Mouse (Mus musculus) lung, embryonic 14.5 days (tissue): ENCODE data around the gene Tmem120b. TPM values are rescaled to one million over a fixed set of nuclear protein-coding genes. Genes with fewer than 3 reads are reported as not detected.

Experiments
- ATAC-seq: fragments of 200-750 bp; cut with Nextera tagmentation; 2 replicates; pipeline ENCODE4 v1.8.0; 2017; ENCODE audit warnings: mild to moderate bottlenecking, moderate TSS enrichment, moderate library complexity; ENCODE audit not compliant: insufficient read depth
- DNase-seq: peaks from one replicate; pipeline ENCODE4 v3.0.0-alpha.2; 2015
- H3K27ac ChIP-seq: fragments of 300-500 bp; sonication (generic); 2 replicates; pipeline ENCODE4 v1.5.1; 2014; ENCODE audit warnings: low read depth, mild to moderate bottlenecking, moderate library complexity
- H3K27me3 ChIP-seq: fragments of 300-500 bp; sonication (generic); 2 replicates; pipeline ENCODE4 v1.6.1; 2014; ENCODE audit warnings: low read length, control low read depth; ENCODE audit not compliant: insufficient read depth
- H3K36me3 ChIP-seq: fragments of 300-500 bp; sonication (generic); 2 replicates; pipeline ENCODE4 v1.6.1; 2014; ENCODE audit warnings: control low read depth; ENCODE audit not compliant: insufficient read depth
- H3K4me1 ChIP-seq: fragments of 300-500 bp; sonication (generic); 2 replicates; pipeline ENCODE4 v1.6.1; 2014; ENCODE audit warnings: antibody characterized with exemption, control low read depth; ENCODE audit not compliant: insufficient read depth
- H3K4me2 ChIP-seq: fragments of 300-500 bp; sonication (generic); 2 replicates; pipeline ENCODE4 v1.6.1; 2014; ENCODE audit warnings: mild to moderate bottlenecking
- H3K4me3 ChIP-seq: fragments of 300-500 bp; sonication (generic); 2 replicates; pipeline ENCODE4 v1.5.1; 2014; ENCODE audit warnings: low read depth, low read length
- H3K9ac ChIP-seq: fragments of 300-500 bp; sonication (generic); 2 replicates; pipeline ENCODE4 v1.6.1; 2014
- H3K9me3 ChIP-seq: fragments of 300-500 bp; sonication (generic); 2 replicates; pipeline ENCODE4 v1.6.1; 2016; ENCODE audit warnings: low read depth, low read length, control low read depth
- CTCF ChIP-seq: IDR thresholded peaks from 2 replicates; pipeline ENCODE4 v1.5.1; 2016; ENCODE audit warnings: antibody characterized with exemption, low read depth
- WGBS: fragments of 180-500 bp; shearing (Covaris S2); extraction: QIAGEN DNeasy Blood & Tissue Kit; methylation state at CpG from one replicate; pipeline ENCODE4 v1.1.7; 2014; 5-methylcytosine and 5-hydroxymethylcytosine counted together
- polyA plus RNA-seq: library from polyadenylated mRNA; unstranded; fragments of >200 nt; fragmentation: Nextera tagmentation; extraction: Ambion mirVana; gene quantifications from 2 replicates; pipeline ENCODE4 v1.2.1, GENCODE M21; 2014

The Tmem120b gene
- 8.2 and 10.0 TPM in 2 replicates for polyA plus RNA-seq

- Histone ChIP-seq H3K4me3 (no peak within 1 kb of the TSS), H3K9me3 (no peaks in the 10 kb centered on the region), H3K4me2 (no peak within 1 kb of the TSS), H3K27me3 (no peaks in the 10 kb centered on the region), H3K9ac (no peak within 1 kb of the TSS), H3K36me3 (no peaks in the 10 kb centered on the region), H3K4me1 (no peaks in the 10 kb centered on the region), H3K27ac (no peak within 1 kb of the TSS)
- no peak for DNase-seq
- no peak for TF ChIP-seq CTCF
- 85% methylated on average over 12 of the region's 12 CpGs for WGBS
- ATAC-seq, result no peak
Measured at GRCm38 (mm10) chr5:123068115-123068514, at the start of gene Tmem120b. TSS of gene Tmem120b (plus strand) at chr5:123068415.

- TF ChIP-seq CTCF, result no peak
- no peak overlapping the region; the same call in 1 of the 2 replicates for H3K27ac ChIP-seq
- DNase-seq (peak; percentile 40), ATAC-seq (no peak)
- peak overlapping the region; percentile 9; the same call in 1 of the 2 replicates for H3K9ac ChIP-seq
- peaks cover 14% of the 10 kb centered on the region for H3K4me1 ChIP-seq
- H3K36me3 ChIP-seq, result no peaks in the 10 kb centered on the region
- no peak overlapping the region for H3K4me3 ChIP-seq
- 40% methylated on average over 10 of the region's 10 CpGs for WGBS
- no peaks in the 10 kb centered on the region for H3K9me3 ChIP-seq
- no peaks in the 10 kb centered on the region for H3K27me3 ChIP-seq
- H3K4me2 ChIP-seq, result no peak overlapping the region
Measured at GRCm38 (mm10) chr5:123019336-123020016, 48.7 kb upstream of the Tmem120b start.

- Histone ChIP-seq H3K9me3 (no peaks in the 10 kb centered on the region), H3K4me2 (no peak overlapping the region), H3K27me3 (no peaks in the 10 kb centered on the region), H3K36me3 (no peaks in the 10 kb centered on the region), H3K9ac (no peak overlapping the region), H3K27ac (no peak overlapping the region), H3K4me3 (no peak overlapping the region), H3K4me1 (peaks cover 12% of the 10 kb centered on the region; the same call in 1 of the 2 replicates)
- no peak for DNase-seq
- no peak for TF ChIP-seq CTCF
- WGBS, result 87% methylated on average over 5 of the region's 5 CpGs
- ATAC-seq, result no peak
Measured at GRCm38 (mm10) chr5:123020426-123020825, 47.8 kb upstream of the Tmem120b start.

- no peak for TF ChIP-seq CTCF
- H3K4me3 ChIP-seq, result no peak overlapping the region
- no peak for ATAC-seq
Measured at GRCm38 (mm10) chr5:123021438-123021837, 46.8 kb upstream of the Tmem120b start.

GRCm38 (mm10) chr5:123023049-123023448, 45.2 kb upstream of the Tmem120b start:
- no peak overlapping the region for H3K4me2 ChIP-seq
- H3K4me3 ChIP-seq, result no peak overlapping the region
- H3K36me3 ChIP-seq, result no peaks in the 10 kb centered on the region
- WGBS, result 72% methylated on average over 6 of the region's 6 CpGs
- no peak overlapping the region for H3K27ac ChIP-seq
- H3K4me1 ChIP-seq, result no peaks in the 10 kb centered on the region
- H3K27me3 ChIP-seq, result no peaks in the 10 kb centered on the region
- no peak for TF ChIP-seq CTCF
- ATAC-seq (no peak), DNase-seq (no peak)
- no peaks in the 10 kb centered on the region for H3K9me3 ChIP-seq
- no peak overlapping the region for H3K9ac ChIP-seq

More at GRCm38 (mm10) chr5:123021438-123021837, 46.8 kb upstream of the Tmem120b start:
- WGBS, result 85% methylated on average over 7 of the region's 7 CpGs
- Histone ChIP-seq H3K36me3 (no peaks in the 10 kb centered on the region), H3K27ac (no peak overlapping the region), H3K9ac (no peak overlapping the region), H3K4me1 (peaks cover 7% of the 10 kb centered on the region; the same call in 1 of the 2 replicates), H3K27me3 (no peaks in the 10 kb centered on the region), H3K4me2 (no peak overlapping the region), H3K9me3 (no peaks in the 10 kb centered on the region)
- no peak for DNase-seq

GRCm38 (mm10) chr5:123024312-123024711, 43.9 kb upstream of the Tmem120b start:
- 77% methylated on average over 6 of the region's 6 CpGs for WGBS

GRCm38 (mm10) chr5:123024965-123025573, 43.1 kb upstream of the Tmem120b start:
- TF ChIP-seq CTCF, result no peak
- Histone ChIP-seq H3K27ac (no peak overlapping the region), H3K4me3 (no peak overlapping the region), H3K4me2 (no peak overlapping the region), H3K9ac (no peak overlapping the region), H3K9me3 (no peaks in the 10 kb centered on the region), H3K27me3 (no peaks in the 10 kb centered on the region), H3K36me3 (peaks cover 9% of the 10 kb centered on the region; the same call in 1 of the 2 replicates), H3K4me1 (no peaks in the 10 kb centered on the region)
- 74% methylated on average over 9 of the region's 9 CpGs for WGBS
- ATAC-seq, result no peak
- DNase-seq, result no peak

More at GRCm38 (mm10) chr5:123024312-123024711, 43.9 kb upstream of the Tmem120b start:
- Histone ChIP-seq H3K27ac (no peak overlapping the region), H3K9me3 (no peaks in the 10 kb centered on the region), H3K4me1 (no peaks in the 10 kb centered on the region), H3K4me3 (no peak overlapping the region), H3K27me3 (no peaks in the 10 kb centered on the region), H3K36me3 (peaks cover under 1% of the 10 kb centered on the region; the same call in 1 of the 2 replicates), H3K4me2 (no peak overlapping the region), H3K9ac (no peak overlapping the region)
- no peak for TF ChIP-seq CTCF
- DNase-seq (no peak), ATAC-seq (no peak)
